Mouse (Mus musculus) left cerebral cortex, postnatal 14 days (tissue): ENCODE data around the gene Garnl3. TPM values are rescaled to one million over a fixed set of nuclear protein-coding genes. Genes with fewer than 3 reads are reported as not detected.
"Not testable (repeated sequence)": the region's sequence is repeated elsewhere in the genome, so short reads cannot be mapped to it uniquely, and the experiment has no call there.

ENCODE experiments used
- DNase-seq, 2 experiments: peaks; one replicate each; pipeline ENCODE4 v3.0.0; 2021 to 2022; ENCODE audit warnings: low spot score in 2 of 2, mixed read lengths in 1 of 2
- intact Hi-C: fragments of 180-260 bp; cut with DNase I; formaldehyde crosslinking; loops from one replicate; pipeline ENCODE4 v1.15.1; 2025
- total RNA-seq, 2 experiments: library from RNA; stranded (reverse); gene quantifications; 2 replicates each; pipeline ENCODE4 v1.2.3; 2021

Gene Garnl3
- total RNA-seq, 2 experiments from 2014 or later = 156 to 159 TPM

DNA sequence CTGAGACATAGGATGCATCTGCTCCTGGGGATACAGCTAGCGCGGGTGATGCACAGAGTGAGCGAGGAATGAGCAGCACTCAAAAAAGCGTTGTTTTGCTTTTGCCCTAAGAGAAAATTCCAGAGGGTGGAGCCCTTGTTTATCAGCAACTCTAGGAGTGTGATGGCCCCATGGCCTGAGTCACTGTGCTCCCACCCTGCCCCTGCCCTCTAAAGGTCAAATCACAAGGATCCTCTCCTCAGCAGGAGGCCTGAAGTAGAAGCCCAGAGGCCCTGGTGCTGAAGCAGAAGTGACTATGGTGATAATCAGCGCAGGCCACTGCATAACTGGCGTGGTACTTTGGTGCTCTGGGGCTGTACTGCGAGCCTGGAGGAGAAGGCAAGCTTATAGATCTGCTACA is 28.1 kb upstream of the Garnl3 start:
- intact Hi-C loops = no loop called here

DNA sequence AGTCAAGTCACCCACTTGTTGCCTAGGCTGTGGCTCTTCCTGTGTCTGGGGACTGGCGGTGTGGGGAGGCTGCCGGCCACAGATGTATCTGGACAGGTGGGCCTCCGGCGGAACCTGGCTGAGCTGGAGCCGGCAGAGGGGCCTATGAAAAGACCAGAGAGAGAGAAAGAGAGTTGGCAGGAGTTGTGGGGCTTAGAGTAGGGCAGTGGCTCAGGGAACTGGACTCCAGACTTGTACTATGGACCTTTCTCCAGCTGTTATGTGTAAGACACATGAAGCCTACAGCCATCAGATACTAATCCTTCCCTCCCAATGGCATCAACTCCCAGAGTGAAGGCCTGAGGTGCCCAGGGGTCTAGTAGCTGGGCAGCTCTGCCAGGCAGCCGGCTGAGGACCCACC is 27.4 kb upstream of the Garnl3 start:
- intact Hi-C loops = no loop called here
- DNase-seq = no peak

More for the DNA sequence above, 28.1 kb upstream of the Garnl3 start:
- no peak for DNase-seq

DNA sequence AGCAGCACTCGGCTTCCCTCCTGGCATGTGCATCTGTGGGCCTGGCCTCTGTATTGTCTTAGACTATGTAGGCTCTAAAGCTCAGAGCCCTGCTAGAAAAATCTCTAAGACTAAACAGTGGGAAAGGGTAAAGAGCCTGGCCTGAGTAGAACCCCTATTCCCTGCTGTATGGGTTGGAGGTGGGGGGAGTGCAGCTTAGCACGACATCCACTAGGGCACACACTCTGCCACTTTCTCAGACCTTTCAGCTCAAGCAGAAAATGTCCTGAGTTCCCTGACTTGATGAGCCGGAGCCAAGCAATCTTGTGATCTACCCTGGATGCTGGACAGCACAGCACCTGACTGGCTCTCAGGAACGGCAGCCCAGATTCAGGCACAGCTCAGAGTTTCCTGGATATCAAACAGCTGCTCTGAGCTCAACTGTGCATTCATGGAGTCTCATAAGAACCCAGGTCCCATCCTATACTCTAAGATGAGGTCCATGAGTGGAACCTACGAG is 24.9 kb upstream of the Garnl3 start:
- intact Hi-C loops = no loop called here
- no peak for DNase-seq

DNA sequence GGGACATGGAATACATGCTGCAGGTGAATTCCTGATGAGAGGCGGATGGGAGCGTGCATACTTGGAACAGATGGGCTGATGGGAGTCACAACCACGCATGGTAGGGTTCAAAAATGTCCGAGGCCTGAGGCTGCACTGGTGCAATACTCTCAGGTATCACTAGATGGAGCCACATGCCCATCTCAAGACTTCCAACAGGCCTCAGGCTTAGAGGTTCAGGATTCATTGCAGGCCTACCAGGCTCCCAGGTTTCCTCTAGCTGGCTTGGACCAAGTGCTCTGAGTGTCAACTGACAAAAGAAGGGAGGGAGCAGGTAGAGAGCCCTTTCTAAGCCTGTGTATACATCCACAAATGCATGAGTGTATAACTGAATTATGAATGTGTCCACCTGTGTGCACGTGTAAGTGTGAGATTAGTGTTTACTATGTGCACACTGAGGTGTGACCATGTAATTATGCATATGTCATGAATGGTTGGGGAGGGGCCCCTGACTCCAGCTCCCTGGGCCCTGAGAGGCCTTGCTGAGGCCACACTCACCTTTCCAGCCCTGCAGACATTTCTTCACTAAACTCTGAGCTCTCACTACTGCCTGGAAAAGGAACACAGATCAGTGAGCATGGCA is 23.4 kb upstream of the Garnl3 start:
- DNase-seq = peak; percentile 84 to 87
- intact Hi-C loops = loop anchor here (2.0 kb wide), 2 partner anchors 194 to 248 kb away; no protein-coding TSS in a partner anchor

DNA sequence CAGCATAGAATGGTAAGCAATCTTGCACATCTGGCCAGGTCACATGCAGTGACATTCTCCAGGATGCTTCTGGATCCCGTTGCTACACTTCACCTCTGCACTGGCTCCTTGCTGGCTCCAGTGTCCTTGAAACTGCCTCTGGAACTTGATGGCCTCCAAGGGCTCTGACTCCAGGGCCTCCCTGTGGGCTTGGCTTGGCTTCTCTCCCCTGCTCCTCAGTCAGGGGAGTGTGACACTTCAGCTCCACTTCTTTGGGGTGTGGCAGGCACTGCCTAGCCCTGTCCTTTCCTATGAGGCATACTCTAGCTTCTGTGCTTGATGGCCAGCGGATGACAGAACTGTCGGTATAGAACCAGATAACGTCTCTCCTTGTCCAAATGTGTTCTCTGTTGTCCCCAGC is 15.5 kb upstream of the Garnl3 start:
- intact Hi-C loops = no loop called here

DNA sequence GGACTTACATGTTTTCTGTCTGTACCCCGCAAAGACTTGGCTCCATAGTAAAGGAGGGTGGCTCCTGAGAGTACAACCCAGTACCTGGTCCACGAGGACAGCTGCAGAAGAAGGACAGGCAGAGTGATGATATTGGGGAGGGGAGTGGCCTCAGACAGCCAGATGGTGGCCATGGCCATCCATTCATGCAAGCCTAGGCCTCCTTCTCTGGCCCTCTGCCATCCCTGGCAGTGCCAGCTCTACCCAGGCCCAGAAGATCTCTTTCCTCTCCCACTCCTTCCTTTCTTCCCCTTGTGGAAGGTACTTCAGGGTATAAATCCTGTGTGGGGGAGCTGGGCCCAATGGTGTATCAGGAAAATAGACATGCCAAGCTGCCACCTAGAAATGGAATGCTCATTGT is 11.8 kb upstream of the Garnl3 start:
- DNase-seq = no peak
- intact Hi-C loops = no loop called here

More for the DNA sequence above, 15.5 kb upstream of the Garnl3 start:
- no peak for DNase-seq

DNA sequence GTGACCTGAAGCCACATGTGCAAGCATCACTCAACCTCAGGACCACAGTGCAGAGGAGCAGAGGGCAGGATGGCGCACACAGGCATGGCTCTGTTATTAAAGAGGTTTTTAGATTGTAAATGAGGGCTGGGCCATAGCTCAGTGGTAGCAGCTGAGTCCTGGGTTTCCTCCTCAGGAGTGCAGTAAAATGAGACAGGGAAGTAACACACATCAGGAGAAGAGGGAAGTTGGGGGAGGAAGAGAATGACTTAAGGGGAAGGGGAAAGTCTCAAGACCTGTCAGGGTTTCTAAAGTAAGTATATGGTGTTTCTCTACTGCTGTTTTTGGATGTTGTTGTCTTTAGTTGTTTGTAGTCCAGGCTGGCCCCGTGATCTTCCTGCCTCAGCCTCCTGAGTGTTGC is 7.0 kb upstream of the Garnl3 start:
- DNase-seq = no peak
- intact Hi-C loops = no loop called here

DNA sequence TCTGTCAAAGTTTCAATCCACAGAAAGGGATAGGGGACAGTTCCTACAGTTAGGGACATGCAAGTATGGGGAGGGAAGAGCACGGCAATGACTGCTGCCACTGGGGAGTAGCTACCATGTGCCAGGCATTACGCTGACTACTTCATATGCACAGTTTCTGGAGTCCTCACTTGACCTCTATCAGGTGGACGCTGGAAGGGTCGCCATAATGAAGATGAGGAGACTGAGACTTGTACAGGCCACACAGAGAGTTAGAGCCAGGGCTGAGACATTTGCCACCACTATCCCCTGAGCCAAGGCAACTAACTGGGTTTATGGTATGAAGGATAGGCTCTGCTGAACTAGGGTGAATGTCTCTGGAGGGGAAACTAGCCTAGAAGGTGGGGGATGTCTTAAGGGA is 6.3 kb upstream of the Garnl3 start:
- intact Hi-C loops = no loop called here
- DNase-seq = no peak

DNA sequence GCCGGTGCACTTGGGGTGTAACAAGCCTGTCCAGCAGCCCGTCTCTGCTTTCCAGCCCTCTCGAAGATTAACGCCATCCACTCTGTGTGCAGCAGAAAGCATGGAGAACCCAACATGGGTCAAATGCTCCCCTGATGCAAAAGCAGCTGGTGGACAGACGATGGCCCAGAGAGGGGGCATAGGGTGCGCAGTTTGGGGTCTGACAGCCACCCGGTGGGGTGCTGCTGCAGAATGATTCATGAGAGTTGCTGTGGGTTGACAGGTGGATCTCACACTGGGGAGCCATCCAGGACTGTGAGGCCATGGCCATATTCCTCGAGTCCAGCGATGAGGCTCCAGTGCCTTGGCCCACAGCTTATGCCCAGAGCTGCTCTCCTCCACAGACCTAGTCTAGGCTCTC is 5.8 kb upstream of the Garnl3 start:
- intact Hi-C loops = no loop called here
- DNase-seq = no peak

DNA sequence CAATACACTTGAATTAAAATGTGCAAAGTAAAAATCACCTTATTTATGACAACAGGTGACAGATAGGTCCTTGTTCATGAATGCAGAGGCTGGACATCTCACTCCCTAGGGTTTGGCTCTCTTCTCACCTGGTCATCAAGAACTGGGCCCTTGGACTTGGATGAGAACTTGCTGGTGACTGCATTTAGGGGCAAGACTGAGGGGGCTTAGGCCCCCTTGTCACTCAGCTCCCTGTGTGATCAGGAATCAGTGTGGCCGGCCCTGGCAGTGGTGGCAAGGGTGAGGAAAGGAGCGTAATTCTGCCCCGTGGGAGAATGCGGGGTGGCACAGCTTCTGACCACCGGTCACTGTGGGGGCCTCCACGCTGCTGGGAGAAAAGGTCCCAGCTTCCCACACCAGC is 4.9 kb upstream of the Garnl3 start:
- intact Hi-C loops = no loop called here
- DNase-seq = no peak

DNA sequence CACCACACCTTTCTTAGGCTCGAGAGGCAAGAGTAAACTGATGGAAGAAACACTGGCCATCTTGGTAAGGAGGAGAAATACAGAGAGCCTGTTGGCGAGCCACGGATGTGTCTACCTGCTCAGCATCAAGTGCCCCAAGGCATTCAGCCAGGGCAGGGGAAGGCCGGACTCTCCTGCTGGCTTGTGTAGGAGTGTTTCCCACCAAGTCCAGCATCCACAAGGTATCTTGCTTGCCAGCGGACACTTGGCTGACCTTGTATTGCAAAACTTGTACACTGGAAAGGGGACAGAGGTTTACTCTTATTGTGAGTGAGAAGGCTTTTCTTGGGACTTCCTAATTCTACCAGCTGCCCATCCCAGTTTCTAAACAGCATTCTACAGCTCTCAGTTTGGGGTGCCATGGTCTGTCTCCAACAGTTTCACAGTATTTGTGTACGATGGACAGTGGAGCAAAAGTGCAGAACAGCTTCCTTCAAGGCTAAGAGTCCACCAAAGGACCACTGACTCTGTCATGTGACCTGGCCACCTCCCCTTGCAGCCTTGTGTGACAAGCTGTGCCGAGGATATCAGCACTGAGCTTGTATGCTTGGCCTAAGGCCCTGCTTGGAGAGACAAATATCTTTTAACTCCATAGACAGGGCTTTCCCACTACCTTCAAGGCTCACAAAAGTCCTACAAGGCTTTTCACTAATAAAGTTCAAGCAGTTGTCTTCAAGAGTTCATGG is 3.5 kb upstream of the Garnl3 start:
- intact Hi-C loops = no loop called here
- DNase-seq = no peak

DNA sequence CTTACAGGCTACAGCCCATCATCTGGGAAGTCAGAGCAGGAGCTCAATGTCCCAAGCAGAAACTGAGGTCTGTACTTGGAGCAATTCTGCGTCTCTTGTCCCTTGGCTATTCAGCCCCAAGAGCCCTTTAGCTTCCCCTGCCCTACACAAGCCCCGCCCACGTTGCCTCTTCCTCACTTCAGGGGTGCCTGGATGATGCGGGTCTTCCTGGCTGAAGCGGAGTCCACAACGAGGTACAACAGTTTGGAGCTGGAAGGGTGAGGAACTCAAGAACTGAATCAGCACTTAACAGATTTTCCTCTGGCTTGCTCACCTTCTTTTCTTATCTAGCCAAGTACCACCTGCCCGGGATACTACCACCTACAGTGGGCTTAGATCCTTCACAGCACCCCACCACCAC is 852 bp upstream of the Garnl3 start:
- intact Hi-C loops = no loop called here

DNA sequence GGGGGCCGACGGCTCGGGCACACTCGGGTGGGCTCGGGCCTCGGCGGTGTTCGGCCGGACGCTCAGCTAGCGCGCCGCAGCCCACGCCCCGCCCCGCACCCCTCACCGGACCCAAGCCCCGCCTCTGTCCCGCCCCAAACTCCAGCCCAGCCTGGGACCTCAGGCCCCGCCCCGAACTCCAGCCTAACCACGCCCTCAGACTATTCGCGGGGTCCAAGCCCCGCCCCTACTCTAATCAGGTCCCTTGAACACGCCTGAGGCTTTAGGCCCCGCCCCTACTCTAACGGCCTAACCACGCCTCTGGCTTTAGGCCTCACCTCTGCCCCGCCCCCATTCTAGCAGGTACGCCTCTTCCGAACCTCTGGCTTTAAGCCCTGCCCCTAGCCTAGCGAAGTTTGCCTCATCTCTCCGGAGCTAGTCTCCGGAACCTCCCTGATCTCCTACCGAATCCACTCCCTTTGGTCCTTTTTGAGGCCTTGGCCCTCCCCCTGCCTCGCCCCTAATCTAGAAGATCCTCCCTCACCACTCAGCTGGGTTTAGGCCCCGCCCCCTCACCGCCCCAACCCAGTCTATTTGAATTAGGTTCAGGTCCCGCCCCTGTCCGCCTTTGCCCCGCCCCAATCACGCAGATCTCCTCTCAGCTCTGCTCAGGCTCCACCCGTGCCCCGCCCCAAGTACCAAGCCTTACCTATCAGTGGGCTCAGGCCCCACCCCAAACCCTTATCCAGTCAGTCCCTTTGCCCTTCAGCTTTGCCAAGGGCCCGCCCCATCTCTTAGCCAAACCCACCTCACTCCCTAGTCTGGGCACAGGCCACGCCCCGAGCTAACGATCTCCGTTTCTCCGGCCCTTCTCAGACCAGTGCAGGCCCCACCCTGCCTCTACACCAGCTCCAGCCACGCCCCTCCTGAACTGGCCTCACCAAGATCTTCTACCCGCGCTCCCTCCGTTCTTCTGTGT is 649 bp downstream of the Garnl3 start:
- intact Hi-C loops = no loop called here

More for the DNA sequence above, 852 bp upstream of the Garnl3 start:
- DNase-seq = no peak

DNA sequence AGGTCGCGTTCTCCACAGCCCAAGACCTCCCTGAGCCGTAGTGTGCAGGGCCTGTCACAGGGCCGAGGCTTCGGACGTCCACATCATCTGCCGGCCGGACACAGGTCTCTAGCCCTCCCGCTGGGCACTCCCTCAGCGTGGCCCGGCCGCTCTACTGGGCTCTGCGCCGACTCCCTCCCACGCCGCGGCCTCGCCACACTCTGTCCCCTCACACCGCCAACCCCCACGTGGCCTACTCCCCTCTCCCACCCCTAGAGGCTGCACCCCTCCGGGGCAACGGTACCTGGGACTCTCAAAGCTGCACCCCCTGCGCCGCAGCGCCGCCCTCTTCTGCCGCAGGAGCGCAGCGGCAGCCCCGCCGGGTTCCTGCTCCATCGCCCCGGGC is 1.3 kb downstream of the Garnl3 start:
- intact Hi-C loops = no loop called here
- no peak for DNase-seq

More for the DNA sequence above, 649 bp downstream of the Garnl3 start:
- peak; percentile 95 to 96 for DNase-seq

DNA sequence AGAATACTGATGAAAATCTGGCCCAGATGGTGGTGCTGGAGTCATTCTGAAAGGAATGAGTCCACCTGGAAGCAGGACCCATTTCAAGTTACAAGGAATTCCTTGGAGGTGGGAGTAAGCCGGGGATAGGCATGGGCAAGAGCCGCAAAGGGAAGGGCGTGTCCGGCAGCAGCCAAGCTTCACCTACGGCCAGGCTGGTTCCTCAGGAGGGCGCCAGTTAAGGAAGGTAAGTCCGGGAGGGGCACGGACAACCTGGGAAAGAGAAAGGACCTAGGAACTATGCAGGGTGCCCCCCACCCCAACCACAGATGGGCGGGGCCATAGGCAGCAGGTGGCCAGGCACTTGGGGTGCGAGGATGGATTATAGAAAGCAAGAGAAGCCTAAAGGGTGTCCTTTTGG is 1.8 kb downstream of the Garnl3 start:
- intact Hi-C loops = loop anchor here (5.0 kb wide), 1 partner anchor 37 kb away; no protein-coding TSS in a partner anchor
- no peak for DNase-seq

DNA sequence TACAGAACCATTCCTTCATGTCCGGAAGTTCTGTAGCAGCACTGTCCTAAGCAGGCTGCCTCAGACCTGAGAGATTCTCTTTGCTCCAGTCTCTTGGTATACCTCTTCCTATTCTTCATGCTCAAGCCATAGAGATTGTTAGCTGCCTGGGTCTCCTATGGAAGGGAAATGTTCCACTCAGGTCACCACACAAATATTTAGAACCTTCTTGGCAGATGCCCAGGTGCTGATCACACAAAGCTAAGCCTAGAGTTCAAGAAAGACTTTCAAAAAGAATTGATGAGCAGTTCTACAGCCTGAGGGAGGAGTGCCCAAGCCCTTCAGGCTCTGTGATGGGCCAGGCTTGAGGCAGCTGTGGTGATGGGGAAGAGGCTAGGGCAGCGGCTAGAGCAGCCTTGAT is 2.4 kb downstream of the Garnl3 start:
- intact Hi-C loops = loop anchor here (5.0 kb wide), 1 partner anchor 37 kb away; no protein-coding TSS in a partner anchor
- DNase-seq = no peak

DNA sequence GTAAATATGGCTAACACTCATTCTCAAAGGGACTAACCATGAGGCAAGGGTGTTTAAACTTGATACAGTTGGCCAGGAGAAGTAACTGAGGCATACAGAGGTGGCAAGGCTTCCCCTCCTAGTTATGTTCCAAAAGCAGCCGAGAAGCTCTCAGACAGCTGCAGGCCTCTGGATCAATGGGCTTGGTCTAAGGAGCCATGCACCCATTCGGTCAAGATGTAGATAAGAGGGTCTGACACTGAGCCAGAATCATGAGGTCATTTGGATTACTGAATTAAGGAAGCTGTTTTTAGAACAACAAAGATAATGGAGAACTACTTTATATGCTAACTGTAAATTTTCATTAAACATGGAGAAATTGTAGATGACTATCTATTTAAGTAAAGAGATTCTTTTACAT is 4.2 kb downstream of the Garnl3 start:
- DNase-seq = no peak
- intact Hi-C loops = loop anchor here (5.0 kb wide), 1 partner anchor 35 kb away; no protein-coding TSS in a partner anchor

DNA sequence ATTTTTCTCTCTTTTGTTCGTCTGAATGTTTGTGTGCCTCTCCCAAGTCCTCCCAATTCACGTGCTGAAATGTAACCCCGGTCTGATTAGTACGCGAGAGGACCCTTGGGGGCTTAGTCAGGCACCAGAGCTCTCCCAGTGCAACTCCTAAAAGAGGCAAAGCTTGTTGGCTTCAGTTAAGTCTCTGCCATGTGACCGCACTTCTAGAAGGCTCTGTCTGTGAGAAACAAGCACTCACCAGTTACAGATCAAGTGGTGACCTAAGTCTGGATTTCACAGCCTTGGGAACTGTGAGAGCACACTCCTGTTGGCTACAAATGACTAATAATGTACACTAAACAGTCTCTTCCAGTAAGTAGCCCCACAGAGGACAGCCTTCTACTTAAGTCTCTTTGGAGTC is 8.6 kb downstream of the Garnl3 start:
- no peak for DNase-seq
- intact Hi-C loops = no loop called here

DNA sequence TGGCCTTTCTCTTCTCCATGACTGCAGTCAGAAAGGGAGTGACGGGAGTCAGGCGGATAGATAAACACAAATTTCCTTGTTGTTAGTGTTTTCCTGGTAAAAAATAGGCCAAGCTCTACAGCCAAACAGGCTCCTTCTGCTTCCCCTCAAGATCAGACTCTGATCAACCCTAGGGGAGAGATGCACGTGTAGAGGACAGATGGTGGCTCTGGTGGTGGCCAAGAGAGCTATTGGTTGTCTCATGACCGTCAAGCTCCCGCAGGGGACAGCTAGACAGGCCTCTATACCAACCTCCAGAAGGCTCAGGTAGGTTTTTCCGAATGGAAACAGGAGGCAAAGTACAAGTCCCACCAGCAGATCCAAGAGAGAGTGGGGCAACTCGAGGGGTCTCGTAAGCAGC is 30.9 kb downstream of the Garnl3 start:
- intact Hi-C loops = no loop called here

DNA sequence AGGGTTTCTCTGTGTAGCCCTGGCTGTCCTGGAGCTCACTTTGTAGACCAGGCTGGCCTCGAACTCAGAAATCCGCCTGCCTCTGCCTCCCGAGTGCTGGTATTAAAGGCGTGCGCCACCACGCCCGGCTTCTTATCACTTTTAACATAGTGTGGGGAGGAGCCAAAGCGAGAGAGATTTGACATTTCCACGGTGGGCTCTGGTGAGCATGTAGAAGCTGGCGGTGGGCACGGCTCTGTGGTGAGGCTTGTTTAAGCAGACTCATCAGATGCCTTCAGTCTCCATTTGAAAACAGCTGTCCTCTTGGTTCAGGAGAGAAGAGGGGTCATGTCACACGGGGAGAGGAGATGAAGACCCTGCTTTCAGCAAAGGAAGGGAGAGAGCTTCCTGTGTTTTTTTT is 34.1 kb downstream of the Garnl3 start:
- DNase-seq, intact Hi-C loops: not testable (repeated sequence)

More for the DNA sequence above, 30.9 kb downstream of the Garnl3 start:
- no peak for DNase-seq
